Mouse (Mus musculus) Patski (cell line): ENCODE data around the gene Ghr. TPM values are rescaled to one million over a fixed set of nuclear protein-coding genes. Genes with fewer than 3 reads are reported as not detected.

Source experiments
- ATAC-seq: fragments of 100-300 bp; one replicate; pipeline ENCODE4 v1.8.0; 2021
- CTCF ChIA-PET: fragments of 350-600 bp; sonication (Branson Sonifier 250); formaldehyde crosslinking; loops from one replicate; lab custom pipeline; 2022; ENCODE audit warnings: inconsistent platforms; lab: Charles Lee
- POLR2A ChIA-PET: fragments of 350-600 bp; sonication (Branson Sonifier 250); formaldehyde crosslinking; loops from one replicate; lab custom pipeline; 2022; ENCODE audit warnings: antibody characterized with exemption, inconsistent platforms; lab: Charles Lee
- DNase-seq: peaks from one replicate; pipeline ENCODE4 v3.0.0-alpha.2; 2011; ENCODE audit warnings: low read depth, low spot score
- H3K27me3 ChIP-seq: fragments of 371-371 bp; one replicate; pipeline ENCODE4 v1.5.1; 2021
- CTCF ChIP-seq: fragments of 100-300 bp; IDR thresholded peaks from one replicate; pipeline ENCODE4 v1.5.1; 2021
- in situ Hi-C: fragments of 300-500 bp; cut with MboI; formaldehyde crosslinking; loops from 3 replicates; pipeline ENCODE4 v1.11.1; 2018; ENCODE audit warnings: low pct_unique_long_range_greater_than_20kb, mixed read lengths
- polyA plus RNA-seq: library from polyadenylated mRNA; unstranded; gene quantifications from one replicate; pipeline ENCODE4 v1.2.3, GENCODE M21; 2021

Gene Ghr
- polyA plus RNA-seq, 1 experiment from 2014 or later = 46.8 TPM

GRCm38 (mm10) chr15:3281216-3281615 is 302.1 kb downstream of the Ghr start:
- DNase-seq = no peak
- CTCF ChIA-PET = interaction anchor here (1.0 to 1.4 kb wide), 3 partner anchors 15 to 753 kb away, joined by 3 to 7 read pairs (median 3); no protein-coding TSS in a partner anchor
- POLR2A ChIA-PET = no interaction called here
- peaks cover 5% of the 10 kb centered on the region for H3K27me3 ChIP-seq
- no peak for ATAC-seq
- no peak for TF ChIP-seq CTCF
- in situ Hi-C loops = no loop called here

DNA sequence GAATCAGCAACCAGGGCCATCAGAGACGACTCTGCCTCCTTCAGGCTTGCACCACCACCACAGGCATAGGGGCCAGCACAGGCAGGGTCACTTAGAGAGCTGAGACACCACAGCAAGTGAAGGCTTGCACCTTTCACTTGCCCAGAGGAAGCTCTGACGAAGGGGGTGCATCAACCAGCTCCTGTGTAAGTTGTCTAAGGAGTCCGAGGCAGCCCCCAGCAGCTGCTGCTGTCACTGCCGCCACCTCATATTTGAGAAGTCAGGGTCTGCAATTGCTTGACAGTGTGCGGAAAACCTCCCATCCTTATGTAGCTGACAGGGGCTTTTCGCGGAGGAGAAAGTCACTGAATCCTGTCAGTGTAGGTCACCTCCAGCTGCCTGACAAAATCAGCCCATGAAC is 304.1 kb downstream of the Ghr start:
- CTCF ChIA-PET = interaction anchor here (1.0 to 2.3 kb wide), 2 partner anchors 8 to 10 kb away, joined by 3 to 5 read pairs; no protein-coding TSS in a partner anchor
- H3K27me3 ChIP-seq = peaks cover 5% of the 10 kb centered on the region
- ATAC-seq = no peak
- TF ChIP-seq CTCF = no peak
- no peak for DNase-seq
- POLR2A ChIA-PET = no interaction called here
- in situ Hi-C loops = no loop called here

DNA sequence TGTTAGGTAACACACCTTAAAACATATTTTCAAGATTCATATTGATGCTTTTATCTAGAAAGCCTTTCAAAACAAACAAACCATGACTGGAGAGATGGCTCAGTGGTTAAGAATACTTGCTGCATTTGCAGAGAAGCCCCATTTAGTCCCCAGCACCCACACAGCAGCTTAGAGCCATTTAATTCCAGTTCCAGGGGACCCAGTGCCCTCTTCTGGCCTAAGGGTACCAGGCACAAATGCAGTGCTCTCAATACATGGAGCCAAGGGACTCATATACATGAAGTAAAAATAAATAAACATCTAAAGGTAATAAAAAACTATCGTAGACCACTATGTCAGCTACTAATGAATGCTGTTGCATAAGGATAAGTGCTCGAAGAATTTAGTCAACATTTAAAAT is 305.9 kb downstream of the Ghr start:
- in situ Hi-C loops = no loop called here
- DNase-seq (no peak), ATAC-seq (no peak)
- H3K27me3 ChIP-seq = peaks cover 5% of the 10 kb centered on the region
- ChIA-PET CTCF (interaction anchor here (0.7 to 2.3 kb wide), 4 partner anchors 10 to 77 kb away, joined by 3 to 6 read pairs (median 4); no protein-coding TSS in a partner anchor), POLR2A (no interaction called here)
- peak; percentile 65 for TF ChIP-seq CTCF

- CTCF ChIA-PET = interaction anchor here (1.5 to 2.0 kb wide), 2 partner anchors 11 to 52 kb away, joined by 4 to 6 read pairs; no protein-coding TSS in a partner anchor
- H3K27me3 ChIP-seq = no peaks in the 10 kb centered on the region
- in situ Hi-C loops = no loop called here
- no peak for DNase-seq
- POLR2A ChIA-PET = no interaction called here
- ATAC-seq = no peak
- TF ChIP-seq CTCF = no peak
Observed at GRCm38 (mm10) chr15:3273191-3273590, 310.1 kb downstream of the Ghr start.

GRCm38 (mm10) chr15:3271216-3271615 is 312.1 kb downstream of the Ghr start:
- ATAC-seq (no peak), DNase-seq (no peak)

DNA sequence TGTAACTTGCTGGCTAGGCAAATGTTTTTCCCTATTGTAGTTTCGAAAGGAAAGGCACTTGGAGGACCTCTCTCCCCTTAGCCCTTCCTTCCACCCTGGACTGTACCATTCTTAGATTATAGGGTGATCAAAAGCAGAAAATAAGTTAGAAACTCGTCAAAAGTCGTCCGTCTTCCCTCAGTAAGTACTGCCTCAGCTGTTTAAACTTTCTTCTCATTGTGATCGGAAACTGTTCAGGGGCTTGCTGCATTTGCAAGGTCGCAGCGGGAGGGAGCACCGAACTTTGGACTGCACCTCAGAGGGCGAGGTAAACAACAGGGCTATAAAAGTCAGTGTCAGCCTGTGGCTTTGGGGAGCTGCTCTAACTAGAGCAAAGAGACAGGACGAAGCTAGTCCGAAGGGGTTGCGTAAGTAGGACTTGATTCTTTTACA is 312.6 kb downstream of the Ghr start:
- no peaks in the 10 kb centered on the region for H3K27me3 ChIP-seq
- ChIA-PET POLR2A (interaction anchor here (0.8 kb wide), 1 partner anchor 12 kb away, joined by 3 read pairs; no protein-coding TSS in a partner anchor), CTCF (interaction anchor here (0.7 to 1.4 kb wide), 5 partner anchors 9 to 135 kb away, joined by 3 to 4 read pairs (median 3); no protein-coding TSS in a partner anchor)
- TF ChIP-seq CTCF = no peak
- no peak for DNase-seq
- ATAC-seq = peak; percentile 57
- in situ Hi-C loops = no loop called here

More at GRCm38 (mm10) chr15:3271216-3271615, 312.1 kb downstream of the Ghr start:
- no peak for TF ChIP-seq CTCF
- ChIA-PET CTCF (interaction anchor here (0.7 to 2.0 kb wide), 3 partner anchors 9 to 50 kb away, joined by 3 to 6 read pairs (median 3); no protein-coding TSS in a partner anchor), POLR2A (interaction anchor here (0.8 kb wide), 1 partner anchor 12 kb away, joined by 3 read pairs; no protein-coding TSS in a partner anchor)
- in situ Hi-C loops = no loop called here
- H3K27me3 ChIP-seq = no peaks in the 10 kb centered on the region

GRCm38 (mm10) chr15:3269996-3270645 is 313.2 kb downstream of the Ghr start:
- DNase-seq (no peak), ATAC-seq (no peak)
- in situ Hi-C loops = no loop called here
- POLR2A ChIA-PET = no interaction called here
- CTCF ChIA-PET = interaction anchor here (0.7 to 1.4 kb wide), 6 partner anchors 10 to 135 kb away, joined by 3 to 4 read pairs (median 3); no protein-coding TSS in a partner anchor
- no peak for TF ChIP-seq CTCF
- no peaks in the 10 kb centered on the region for H3K27me3 ChIP-seq

GRCm38 (mm10) chr15:3269496-3269895 is 313.8 kb downstream of the Ghr start:
- no peaks in the 10 kb centered on the region for H3K27me3 ChIP-seq
- ChIA-PET POLR2A (no interaction called here), CTCF (interaction anchor here (1.2 to 1.4 kb wide), 3 partner anchors 18 to 56 kb away, joined by 3 to 4 read pairs (median 4); no protein-coding TSS in a partner anchor)
- in situ Hi-C loops = no loop called here
- TF ChIP-seq CTCF = no peak
- DNase-seq = no peak
- no peak for ATAC-seq

DNA sequence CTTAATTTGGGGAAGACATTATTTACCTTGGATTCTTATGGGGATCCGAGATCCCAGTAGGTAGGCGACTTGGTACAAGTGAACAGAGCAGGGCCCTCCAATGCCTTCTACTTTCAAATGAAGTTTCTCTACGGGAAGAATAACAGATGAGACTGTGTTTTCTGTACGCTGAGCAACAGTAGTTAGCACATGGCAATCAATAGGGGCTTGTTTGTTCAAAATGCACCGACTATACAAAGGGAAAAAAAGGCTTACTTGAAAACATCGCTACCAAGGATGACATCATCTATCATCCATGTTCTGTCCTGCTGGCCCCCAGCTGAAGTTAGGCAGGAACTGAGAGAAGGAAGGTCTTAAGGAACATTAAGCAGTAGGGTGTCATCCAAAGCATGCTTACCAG is 315.0 kb downstream of the Ghr start, which contains the start of gene Selenop:
TSS of gene Selenop (plus strand) at position 301 of the 400 bp plus-strand sequence.
- POLR2A ChIA-PET = no interaction called here
- DNase-seq = no peak
- CTCF ChIA-PET = no interaction called here
- no peak for ATAC-seq
- no peak for TF ChIP-seq CTCF
- H3K27me3 ChIP-seq = no peaks in the 10 kb centered on the region
- in situ Hi-C loops = no loop called here
